Mouse (Mus musculus) heart, embryonic 13.5 days (tissue): Measurements from ENCODE around the gene Plekha8. TPM values are rescaled to one million over a fixed set of nuclear protein-coding genes. Genes with fewer than 3 reads are reported as not detected.
A peak's percentile ranks its signal among the peaks of the same experiment; 100 is the strongest.

Experiments used
- ATAC-seq: fragments of 200-750 bp; cut with Nextera tagmentation; 2 replicates; pipeline ENCODE4 v1.8.0; 2017; ENCODE audit warnings: moderate TSS enrichment; ENCODE audit not compliant: insufficient number of reproducible peaks, low FRiP score, low TSS enrichment; ENCODE audit errors: extremely low read depth
- H3K27ac ChIP-seq: fragments of 300-500 bp; sonication (generic); replicated peaks from 2 replicates; pipeline ENCODE4 v1.5.1; 2015; ENCODE audit warnings: moderate library complexity, mild to moderate bottlenecking, inconsistent platforms
- H3K27me3 ChIP-seq: fragments of 300-500 bp; sonication (generic); replicated peaks from 2 replicates; pipeline ENCODE4 v1.6.1; 2015; ENCODE audit warnings: mild to moderate bottlenecking, inconsistent platforms
- H3K36me3 ChIP-seq: fragments of 300-500 bp; sonication (generic); 2 replicates; pipeline ENCODE4 v1.6.1; 2015; ENCODE audit warnings: mild to moderate bottlenecking, inconsistent platforms
- H3K4me1 ChIP-seq: fragments of 300-500 bp; sonication (generic); 2 replicates; pipeline ENCODE4 v1.6.1; 2015; ENCODE audit warnings: inconsistent platforms
- H3K4me2 ChIP-seq: fragments of 300-500 bp; sonication (generic); 2 replicates; pipeline ENCODE4 v1.6.1; 2015; ENCODE audit warnings: inconsistent platforms, mild to moderate bottlenecking, moderate library complexity
- H3K4me3 ChIP-seq: fragments of 300-500 bp; sonication (generic); 2 replicates; pipeline ENCODE4 v1.5.1; 2015; ENCODE audit warnings: moderate library complexity, mild to moderate bottlenecking, inconsistent platforms
- H3K9ac ChIP-seq: fragments of 300-500 bp; sonication (generic); 2 replicates; pipeline ENCODE4 v1.6.1; 2015; ENCODE audit warnings: inconsistent platforms, mild to moderate bottlenecking, moderate library complexity
- H3K9me3 ChIP-seq: fragments of 300-500 bp; sonication (generic); 2 replicates; pipeline ENCODE4 v1.6.1; 2016; ENCODE audit warnings: inconsistent platforms
- WGBS: fragments of 180-500 bp; shearing (Covaris S2); methylation state at CpG from one replicate; pipeline ENCODE4 v1.1.7; 2015; ENCODE audit warnings: mixed read lengths; 5-methylcytosine and 5-hydroxymethylcytosine counted together
- polyA plus RNA-seq: library from polyadenylated mRNA; unstranded; fragments of >200 nt; fragmentation: Nextera tagmentation; extraction: Ambion mirVana; gene quantifications from 2 replicates; pipeline ENCODE4 v1.2.1, GENCODE M21; 2015

Gene Plekha8
- polyA plus RNA-seq, result 6.4 and 7.5 TPM in 2 replicates

DNA sequence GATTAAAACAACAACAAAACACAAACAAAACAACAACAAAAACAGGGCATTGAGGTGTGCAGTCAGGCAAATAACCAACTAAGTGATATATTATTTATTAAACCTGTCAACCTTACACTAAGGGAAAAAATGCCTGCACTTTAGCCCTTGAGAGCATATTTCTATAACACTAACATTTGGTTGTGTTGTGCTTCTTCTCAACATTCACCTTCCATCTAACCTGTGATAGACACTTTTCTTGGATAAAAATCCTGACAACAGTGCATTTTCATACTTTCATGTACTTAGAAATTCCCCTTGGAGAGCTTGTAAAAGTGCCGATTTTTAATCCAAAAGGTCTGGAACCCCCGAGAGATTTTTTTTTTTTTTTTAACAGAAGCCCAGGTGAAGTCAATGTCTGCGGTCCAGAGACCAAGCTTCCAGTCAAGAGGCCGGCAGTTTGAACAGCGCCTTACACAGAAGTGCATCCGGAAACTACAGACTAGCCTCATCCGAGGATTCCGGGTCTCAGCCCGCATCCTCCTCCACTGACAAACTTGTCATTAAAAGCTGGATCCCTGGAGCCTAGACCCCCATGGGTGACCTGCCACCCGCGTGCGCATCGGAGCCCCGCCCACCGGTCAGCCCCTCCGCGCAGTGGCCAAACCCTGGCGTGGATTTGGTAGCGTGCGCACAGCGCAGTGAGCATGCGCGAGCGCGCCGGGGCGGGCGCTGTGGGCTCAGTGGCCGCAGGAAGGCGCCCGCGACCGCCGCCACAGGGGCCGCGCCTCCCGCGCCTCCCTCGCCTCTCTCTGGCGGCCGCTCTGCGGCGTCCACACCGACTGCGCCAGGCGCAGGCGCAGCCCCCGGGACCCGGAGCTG lies at the start of gene Plekha8:
TSS of gene Plekha8 (plus strand) at position 643 of the 861 bp plus-strand sequence.
- peaks cover 46% of the 10 kb centered on the region for H3K4me1 ChIP-seq
- H3K9me3 ChIP-seq, result no peaks in the 10 kb centered on the region
- no peaks in the 10 kb centered on the region for H3K36me3 ChIP-seq
- H3K27ac ChIP-seq, result peak within 1 kb of the TSS; percentile 85
- peak within 1 kb of the TSS; percentile 84 for H3K4me2 ChIP-seq
- under 1% methylated on average over 49 of the region's 49 CpGs for WGBS
- ATAC-seq, result peak; percentile 88
- H3K9ac ChIP-seq, result peak within 1 kb of the TSS; percentile 92
- peak within 1 kb of the TSS; percentile 96 for H3K4me3 ChIP-seq
- no peaks in the 10 kb centered on the region for H3K27me3 ChIP-seq

DNA sequence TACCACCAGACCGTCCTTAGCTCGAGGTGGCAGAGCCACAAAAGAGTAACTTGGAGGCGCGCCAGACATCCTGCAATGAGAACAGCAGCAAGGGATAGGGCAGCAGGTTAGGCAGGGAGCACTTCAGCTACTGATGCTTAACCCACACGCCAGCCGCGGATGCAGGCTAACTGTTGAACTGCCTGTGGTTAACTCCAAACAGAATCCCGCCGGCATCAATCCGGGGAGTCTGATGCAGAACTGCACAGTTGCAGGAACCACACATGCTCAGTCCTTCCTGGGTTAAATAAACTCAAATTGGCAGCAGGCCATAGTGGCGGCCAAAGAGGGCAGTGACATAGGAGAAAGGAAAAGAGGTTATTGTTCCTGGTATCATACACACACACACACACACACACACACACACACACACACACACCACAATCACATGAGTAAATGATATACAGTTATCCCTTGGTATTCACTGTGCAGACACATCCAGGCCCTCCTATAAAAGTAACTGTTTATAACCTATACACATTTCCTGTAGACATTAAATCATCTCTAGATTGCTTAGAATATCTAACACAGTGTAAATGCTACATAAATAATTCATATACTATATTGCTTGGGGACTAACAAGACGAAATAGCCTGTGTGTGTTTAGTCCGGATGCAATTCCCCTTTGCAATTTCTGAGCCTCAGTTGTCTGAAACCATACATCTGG lies 46.4 kb upstream of the Plekha8 start:
- no peak for ATAC-seq
- 54% methylated on average over 13 of the region's 13 CpGs for WGBS
- no peak overlapping the region for H3K9ac ChIP-seq
- H3K36me3 ChIP-seq, result peaks cover 5% of the 10 kb centered on the region; the same call in 1 of the 2 replicates
- no peak overlapping the region for H3K27ac ChIP-seq
- peak overlapping the region; percentile 4; the same call in 1 of the 2 replicates for H3K4me2 ChIP-seq
- H3K4me1 ChIP-seq, result peaks cover 37% of the 10 kb centered on the region
- no peak overlapping the region for H3K4me3 ChIP-seq
- H3K27me3 ChIP-seq, result no peaks in the 10 kb centered on the region; the same call in 1 of the 2 replicates
- H3K9me3 ChIP-seq, result no peaks in the 10 kb centered on the region; the same call in 1 of the 2 replicates

DNA sequence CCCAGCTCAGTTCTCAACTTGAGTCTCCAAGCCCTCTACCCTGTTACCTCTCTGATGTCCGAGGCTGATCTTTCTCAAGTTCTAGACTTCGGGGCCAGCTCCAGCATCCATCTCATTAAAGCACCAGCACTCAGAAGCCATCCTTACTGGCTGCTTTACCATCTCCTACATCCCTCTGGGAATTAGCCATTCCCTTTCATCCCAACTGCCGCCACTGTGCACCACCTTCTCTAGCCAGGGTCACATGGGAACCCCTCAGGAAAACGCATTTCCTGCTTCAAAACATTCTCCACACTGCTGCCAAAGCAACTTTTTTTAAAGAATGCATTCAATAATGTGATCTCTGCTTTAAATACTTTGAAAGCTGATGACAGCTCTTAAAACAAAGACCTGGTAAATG lies 45.6 kb upstream of the Plekha8 start:
- H3K36me3 ChIP-seq, result no peaks in the 10 kb centered on the region
- no peak overlapping the region for H3K4me3 ChIP-seq
- ATAC-seq, result no peak
- no peak overlapping the region for H3K9ac ChIP-seq
- H3K4me2 ChIP-seq, result no peak overlapping the region
- no peaks in the 10 kb centered on the region; the same call in 1 of the 2 replicates for H3K27me3 ChIP-seq
- 57% methylated on average over 4 of the region's 4 CpGs for WGBS
- H3K4me1 ChIP-seq, result peaks cover 45% of the 10 kb centered on the region
- no peak overlapping the region for H3K27ac ChIP-seq
- no peaks in the 10 kb centered on the region for H3K9me3 ChIP-seq

DNA sequence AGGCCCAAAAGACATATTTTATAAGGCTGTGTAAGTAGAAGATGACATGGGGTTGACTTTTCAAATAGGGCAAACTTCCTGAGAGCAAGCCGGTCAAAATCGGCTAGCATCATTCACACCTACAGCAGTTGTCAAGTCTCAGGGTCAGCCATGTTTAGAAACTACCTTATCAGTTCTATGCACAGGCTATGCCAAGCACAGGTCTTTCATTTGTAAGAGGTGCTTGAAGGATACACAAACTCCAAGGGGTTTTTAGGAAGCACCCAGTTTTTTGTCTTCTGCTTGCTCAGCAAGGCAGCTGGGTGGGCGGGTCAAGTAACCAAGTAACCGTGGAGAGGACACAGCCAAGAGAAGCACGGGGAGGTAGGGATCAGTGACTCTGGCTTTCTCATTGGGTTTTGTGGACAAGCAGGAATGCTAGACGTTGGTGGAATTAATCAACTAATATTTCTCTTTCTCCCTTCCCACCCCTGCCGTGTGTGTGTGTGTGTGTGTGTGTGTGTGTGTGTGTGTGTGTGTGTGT lies 44.0 kb upstream of the Plekha8 start:
- 41% methylated on average over 7 of the region's 7 CpGs for WGBS
- ATAC-seq, result no peak; the same call in 1 of the 2 replicates
- peaks cover 59% of the 10 kb centered on the region for H3K4me1 ChIP-seq
- no peak overlapping the region for H3K9ac ChIP-seq
- H3K36me3 ChIP-seq, result no peaks in the 10 kb centered on the region
- H3K27me3 ChIP-seq, result no peaks in the 10 kb centered on the region; the same call in 1 of the 2 replicates
- H3K4me2 ChIP-seq, result no peak overlapping the region
- H3K27ac ChIP-seq, result no peak overlapping the region
- H3K9me3 ChIP-seq, result no peaks in the 10 kb centered on the region
- no peak overlapping the region for H3K4me3 ChIP-seq

DNA sequence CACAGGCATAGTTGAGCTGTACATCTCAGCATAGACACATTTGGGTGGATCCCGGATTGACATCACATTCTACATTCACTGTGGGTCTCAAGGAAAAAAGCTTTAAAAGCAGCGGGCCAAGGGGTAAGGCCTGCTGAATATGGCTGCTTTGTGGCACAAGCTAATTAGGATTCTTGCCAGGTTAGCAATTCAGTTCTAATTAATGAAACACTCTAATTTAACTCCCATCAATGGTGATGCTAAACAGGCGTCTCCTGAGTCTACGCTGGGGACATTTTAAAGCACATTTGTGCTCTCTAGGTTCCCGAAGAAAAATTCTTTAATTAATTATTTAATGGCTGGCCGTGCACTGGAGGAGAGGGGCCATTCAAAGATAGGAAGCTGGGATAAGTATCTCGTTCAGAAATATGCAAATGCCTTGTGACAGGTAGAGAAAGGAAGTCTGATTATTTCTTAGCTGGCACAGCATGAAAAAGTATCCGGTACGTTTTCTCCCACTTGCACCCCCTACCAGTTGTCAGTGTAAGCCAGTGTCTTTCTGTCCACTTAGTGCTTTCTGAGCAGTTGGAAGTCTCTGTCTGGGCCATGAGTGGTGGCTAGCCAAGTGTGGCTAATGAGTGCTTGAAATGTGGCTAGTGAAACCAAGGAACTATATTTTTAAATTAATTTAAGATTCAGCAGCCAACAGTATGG lies 42.0 kb upstream of the Plekha8 start:
- WGBS, result 78% methylated on average over 9 of the region's 9 CpGs
- Histone ChIP-seq H3K4me3 (no peak overlapping the region), H3K27me3 (no peaks in the 10 kb centered on the region; the same call in 1 of the 2 replicates), H3K9me3 (0 out of 2 replicates have a peak, but pooled peaks cover 4% of the 10 kb centered on the region), H3K4me1 (peaks cover 62% of the 10 kb centered on the region), H3K36me3 (no peaks in the 10 kb centered on the region), H3K4me2 (no peak overlapping the region), H3K9ac (no peak overlapping the region), H3K27ac (no peak overlapping the region)
- no peak for ATAC-seq

DNA sequence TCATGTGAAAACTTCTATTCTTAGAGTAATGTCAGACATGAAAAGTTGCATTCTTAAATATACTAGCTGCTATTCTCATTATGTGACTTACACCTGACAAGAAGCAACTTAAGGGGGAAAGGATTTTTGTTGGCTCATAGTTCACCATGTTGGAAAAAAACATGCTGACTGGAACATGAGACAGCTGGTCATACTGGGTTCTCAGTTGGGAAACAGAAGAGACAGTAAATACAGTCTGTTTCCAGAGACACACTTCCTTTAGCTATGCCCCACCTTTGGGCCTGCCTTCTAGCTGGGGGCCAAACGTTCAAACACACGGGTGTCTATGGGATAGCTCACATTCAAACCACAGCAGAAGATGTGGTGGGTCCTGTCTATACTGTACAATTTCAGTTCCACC lies 41.3 kb upstream of the Plekha8 start:
- Histone ChIP-seq H3K9me3 (0 out of 2 replicates have a peak, but pooled peaks cover 4% of the 10 kb centered on the region), H3K9ac (no peak overlapping the region), H3K4me2 (no peak overlapping the region), H3K4me1 (peaks cover 55% of the 10 kb centered on the region), H3K36me3 (no peaks in the 10 kb centered on the region), H3K27me3 (no peaks in the 10 kb centered on the region; the same call in 1 of the 2 replicates), H3K27ac (peak overlapping the region; percentile 60), H3K4me3 (no peak overlapping the region)
- WGBS, result 72% methylated on average over 2 of the region's 2 CpGs
- no peak for ATAC-seq

DNA sequence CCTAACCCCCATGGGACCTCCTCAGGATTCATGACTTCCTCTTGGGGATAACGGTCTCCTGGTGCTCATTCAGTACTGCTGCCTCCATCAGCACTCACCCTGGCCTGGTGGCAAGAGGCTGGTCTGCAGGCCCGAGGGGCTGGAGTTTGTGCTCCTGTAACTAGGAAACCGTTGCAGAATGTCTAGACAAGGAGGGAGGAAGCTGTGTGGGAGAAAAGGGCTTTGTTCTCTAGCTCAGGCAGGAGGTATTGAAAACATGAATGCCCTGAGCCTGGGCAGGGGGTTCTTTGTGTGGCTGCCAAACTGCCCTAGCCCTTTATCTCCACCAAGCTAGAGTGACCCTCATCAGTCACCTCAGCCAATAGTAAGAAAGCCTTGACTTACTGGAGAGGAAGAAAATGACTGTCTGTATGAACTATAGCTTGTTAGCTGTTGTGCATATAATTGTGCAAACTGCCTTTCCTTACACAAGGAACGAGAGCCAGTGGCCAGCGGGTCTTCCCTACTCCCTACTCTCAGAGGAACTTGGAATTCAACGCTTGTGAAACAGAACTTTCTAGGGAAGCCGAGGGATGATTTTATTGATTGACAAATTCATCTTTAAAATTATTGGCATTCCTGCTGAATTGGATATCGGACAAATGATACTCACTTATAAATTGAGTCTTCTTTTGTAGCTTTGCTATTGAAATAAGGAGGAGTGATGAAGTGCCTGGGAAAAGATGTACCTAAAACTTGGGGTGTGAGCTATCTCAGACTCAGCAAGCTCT lies 40.4 kb upstream of the Plekha8 start:
- H3K36me3 ChIP-seq, result no peaks in the 10 kb centered on the region
- 0 out of 2 replicates have a peak overlapping the region, but pooled peaks have one; percentile 11 for H3K9ac ChIP-seq
- H3K4me1 ChIP-seq, result peaks cover 46% of the 10 kb centered on the region
- 0 out of 2 replicates have a peak, but pooled peaks cover 4% of the 10 kb centered on the region for H3K9me3 ChIP-seq
- no peak overlapping the region for H3K4me3 ChIP-seq
- no peaks in the 10 kb centered on the region; the same call in 1 of the 2 replicates for H3K27me3 ChIP-seq
- no peak for ATAC-seq
- no peak overlapping the region for H3K4me2 ChIP-seq
- 50% methylated on average over 8 of the region's 8 CpGs for WGBS
- peak overlapping the region; percentile 60 for H3K27ac ChIP-seq

DNA sequence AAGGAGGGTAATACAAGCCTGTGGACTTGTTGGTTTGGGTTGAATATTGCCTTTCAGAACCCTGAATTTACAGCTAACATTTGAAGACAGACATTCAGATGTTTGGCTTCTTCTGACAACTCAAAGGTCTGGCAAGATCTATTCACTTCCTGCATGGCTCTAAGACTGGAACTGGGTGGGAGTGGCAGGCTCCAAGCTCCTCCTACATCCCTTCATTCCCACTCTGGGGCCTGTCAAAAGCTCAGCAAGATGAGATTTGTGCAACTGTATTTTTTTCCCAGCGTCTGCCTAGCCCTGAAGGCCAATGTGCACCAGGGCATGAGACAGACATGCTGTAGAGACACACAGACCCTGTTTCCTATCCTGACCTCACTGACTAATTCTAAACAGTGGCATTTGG lies 39.1 kb upstream of the Plekha8 start:
- H3K9ac ChIP-seq, result no peak overlapping the region
- 52% methylated on average over 1 of the region's 1 CpGs for WGBS
- H3K27ac ChIP-seq, result peak overlapping the region; percentile 60
- peaks cover 33% of the 10 kb centered on the region for H3K4me1 ChIP-seq
- no peak overlapping the region for H3K4me3 ChIP-seq
- no peak for ATAC-seq
- no peak overlapping the region for H3K4me2 ChIP-seq
- H3K9me3 ChIP-seq, result 0 out of 2 replicates have a peak, but pooled peaks cover 4% of the 10 kb centered on the region
- H3K27me3 ChIP-seq, result no peaks in the 10 kb centered on the region; the same call in 1 of the 2 replicates
- H3K36me3 ChIP-seq, result no peaks in the 10 kb centered on the region

DNA sequence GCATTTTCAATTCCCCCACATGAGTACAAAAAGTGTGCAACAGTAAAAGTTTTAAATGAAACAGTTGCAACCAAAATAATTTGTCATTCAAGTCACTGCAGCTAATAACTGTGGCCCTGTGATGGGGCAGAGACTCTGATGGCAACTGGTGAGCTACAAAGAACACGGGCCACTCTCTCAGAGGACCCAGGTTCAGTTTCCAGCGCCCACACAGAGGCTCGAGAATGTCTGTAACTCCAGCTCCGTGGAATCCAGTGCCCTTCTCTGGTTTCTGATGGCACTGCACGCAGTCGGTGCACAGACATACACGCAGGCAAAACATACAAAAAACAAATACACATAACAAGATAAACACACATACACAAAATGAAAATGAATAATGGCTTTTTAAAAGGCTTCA lies 37.2 kb upstream of the Plekha8 start:
- WGBS, result 90% methylated on average over 7 of the region's 7 CpGs
- Histone ChIP-seq H3K4me2 (no peak overlapping the region), H3K27me3 (no peaks in the 10 kb centered on the region; the same call in 1 of the 2 replicates), H3K4me3 (no peak overlapping the region), H3K9ac (no peak overlapping the region), H3K9me3 (0 out of 2 replicates have a peak, but pooled peaks cover 4% of the 10 kb centered on the region), H3K36me3 (no peaks in the 10 kb centered on the region), H3K27ac (no peak overlapping the region), H3K4me1 (peaks cover 31% of the 10 kb centered on the region)
- no peak for ATAC-seq

DNA sequence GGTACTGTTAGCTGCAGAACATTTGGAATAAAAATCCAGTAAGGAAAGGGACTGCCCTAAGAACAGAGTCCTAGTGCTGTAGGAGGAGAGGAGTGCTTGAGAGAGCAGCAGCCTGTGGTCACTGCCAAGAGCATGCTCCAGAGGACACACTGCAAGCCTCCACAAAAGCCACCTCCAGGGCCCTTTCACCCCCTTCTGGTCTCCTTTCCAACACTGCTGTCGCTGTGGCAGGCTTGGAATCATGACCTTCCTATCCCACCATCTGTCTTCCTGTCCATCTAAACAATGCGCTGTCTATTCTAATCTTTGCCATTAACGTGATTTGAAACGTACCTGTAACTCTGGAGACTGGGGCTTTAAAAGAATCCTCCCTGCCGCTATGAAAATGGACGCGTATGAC lies 36.4 kb upstream of the Plekha8 start:
- ATAC-seq, result no peak
- H3K4me1 ChIP-seq, result peaks cover 31% of the 10 kb centered on the region
- H3K36me3 ChIP-seq, result no peaks in the 10 kb centered on the region
- no peak overlapping the region for H3K4me3 ChIP-seq
- no peak overlapping the region for H3K4me2 ChIP-seq
- H3K27ac ChIP-seq, result no peak overlapping the region
- no peak overlapping the region for H3K9ac ChIP-seq
- WGBS, result 67% methylated on average over 7 of the region's 7 CpGs
- H3K9me3 ChIP-seq, result 0 out of 2 replicates have a peak, but pooled peaks cover 4% of the 10 kb centered on the region
- no peaks in the 10 kb centered on the region; the same call in 1 of the 2 replicates for H3K27me3 ChIP-seq
